Mouse (Mus musculus) layer of hippocampus, adult 9-11 months (tissue): ENCODE results near the gene Hoxa10.

Source experiments
- DNase-seq: peaks from one replicate; pipeline ENCODE4 v3.0.0; 2022

Hoxa10 gene

DNA sequence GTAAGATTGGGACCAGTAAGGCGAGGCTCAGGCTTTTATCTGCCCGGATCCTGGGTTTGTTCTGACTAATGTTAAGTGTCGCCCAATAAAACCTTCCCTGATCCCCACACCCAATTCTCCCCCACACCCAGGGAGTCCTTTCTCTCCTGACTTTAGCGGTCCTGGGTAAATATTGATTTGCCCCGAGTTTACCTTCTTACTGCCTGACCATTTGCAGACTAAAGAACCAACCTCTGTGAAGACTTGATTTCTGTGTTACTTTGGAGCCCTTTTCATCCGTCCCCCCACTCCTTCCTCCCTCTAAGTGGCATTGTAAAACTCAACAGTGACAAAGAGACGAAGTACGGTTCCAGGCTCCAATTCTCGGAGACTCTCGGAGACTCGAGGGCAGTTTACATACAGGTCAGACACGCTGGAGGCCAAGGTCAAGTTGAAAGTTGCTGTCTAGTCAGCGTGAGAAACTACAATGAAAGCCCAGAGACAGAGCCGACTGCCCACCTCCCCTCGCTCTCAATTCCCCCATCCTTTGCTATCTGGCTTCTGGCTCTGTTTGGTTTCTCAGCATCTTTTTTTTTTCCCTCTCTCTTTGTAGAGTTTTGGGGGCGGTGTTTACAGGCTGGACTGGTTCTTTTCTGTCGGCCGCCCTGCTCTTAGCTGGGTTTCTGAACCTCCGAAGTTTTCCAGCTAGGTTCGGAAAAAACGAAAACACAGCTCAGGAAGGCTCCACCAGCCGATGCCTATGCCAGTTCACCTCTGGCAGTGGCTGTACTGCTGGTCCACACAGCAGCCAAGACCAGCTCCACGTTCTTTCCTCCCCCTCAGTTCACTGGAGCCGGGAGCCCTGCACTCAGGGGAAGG, 22.0 kb upstream of the Hoxa10 start:
- no peak for DNase-seq

DNA sequence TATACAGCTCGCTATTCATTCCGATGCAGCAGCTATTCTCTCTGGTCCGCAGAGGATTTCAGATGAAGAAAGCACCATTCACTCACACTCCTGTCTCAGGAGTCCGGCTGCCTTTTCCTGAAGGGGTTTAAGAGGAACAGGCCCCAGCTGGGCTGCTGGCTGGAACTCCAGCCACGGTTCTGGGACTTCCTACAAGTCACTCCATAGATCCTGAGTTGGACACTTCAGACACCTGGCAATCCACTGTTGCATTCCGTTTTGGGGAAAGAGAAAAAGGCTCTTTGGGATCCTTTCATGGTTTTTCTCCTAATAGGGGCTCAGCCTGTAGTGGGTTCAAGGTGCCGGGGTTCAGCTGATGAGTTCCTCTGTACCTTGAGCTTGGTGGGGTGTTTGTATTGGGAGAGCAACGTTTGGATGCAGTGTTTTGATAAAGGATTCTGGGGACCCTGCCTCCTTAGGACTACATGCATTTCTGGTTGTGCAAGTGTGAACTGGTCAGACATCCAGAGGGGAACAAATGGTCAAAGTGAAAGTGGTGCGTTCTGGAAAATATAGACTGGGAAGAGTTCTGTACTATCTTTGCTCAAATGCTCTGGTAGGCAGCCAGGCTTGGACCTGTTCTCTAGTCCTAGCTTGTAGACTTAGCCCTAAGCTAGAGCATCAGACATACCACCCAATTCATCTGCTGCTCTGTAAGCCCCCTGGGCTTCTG, 21.3 kb upstream of the Hoxa10 start:
- DNase-seq, result no peak

DNA sequence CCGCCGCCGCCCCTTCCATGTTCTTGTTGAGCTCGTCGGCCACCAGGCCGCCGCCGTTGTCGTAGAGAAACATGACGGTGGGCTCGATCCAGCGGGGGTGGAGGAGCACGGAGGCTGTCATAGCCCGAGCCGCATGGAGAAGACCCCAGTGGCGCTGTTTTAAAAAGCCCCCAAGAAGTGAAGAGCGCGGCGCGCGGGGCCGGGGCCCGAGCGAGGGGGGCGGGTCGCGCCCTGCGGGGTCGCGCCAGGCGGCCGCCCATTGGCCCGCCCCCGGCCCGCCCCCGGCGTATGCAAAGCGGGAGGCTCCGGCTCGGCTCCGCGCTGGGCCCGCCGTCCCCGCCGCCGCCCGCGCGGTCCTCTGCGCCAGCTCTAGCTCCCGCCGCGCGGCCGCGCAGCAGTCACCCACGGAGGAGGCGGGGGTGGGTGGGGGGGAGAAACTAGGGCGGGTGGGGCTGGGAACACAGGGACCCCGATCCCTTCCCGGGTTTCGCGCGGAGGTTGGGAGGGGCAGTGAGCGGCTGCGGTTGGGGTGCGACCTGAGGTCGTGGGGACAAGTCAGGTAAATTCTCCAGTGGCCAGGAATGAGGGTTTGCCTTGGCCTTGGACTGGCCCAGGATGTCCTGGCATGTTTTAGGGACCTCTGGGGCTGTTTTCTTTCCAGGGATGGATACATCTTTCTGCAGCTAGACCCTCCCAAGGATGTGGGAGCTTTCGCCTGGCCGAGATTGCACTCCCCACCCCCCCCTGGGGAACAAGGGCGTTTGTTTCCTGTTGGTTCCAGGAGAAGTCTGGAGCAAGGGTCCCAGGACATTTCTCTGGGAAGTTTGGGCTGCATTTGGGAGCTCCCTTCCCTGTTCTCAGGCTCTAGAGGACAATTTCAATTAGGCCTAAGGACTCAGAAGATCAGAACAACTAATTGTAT, 20.3 kb upstream of the Hoxa10 start, which contains the start of gene Hoxa13:
Gene Hoxa13 (minus strand): TSS at position 227 of the 922 bp plus-strand sequence.
- DNase-seq, result no peak

DNA sequence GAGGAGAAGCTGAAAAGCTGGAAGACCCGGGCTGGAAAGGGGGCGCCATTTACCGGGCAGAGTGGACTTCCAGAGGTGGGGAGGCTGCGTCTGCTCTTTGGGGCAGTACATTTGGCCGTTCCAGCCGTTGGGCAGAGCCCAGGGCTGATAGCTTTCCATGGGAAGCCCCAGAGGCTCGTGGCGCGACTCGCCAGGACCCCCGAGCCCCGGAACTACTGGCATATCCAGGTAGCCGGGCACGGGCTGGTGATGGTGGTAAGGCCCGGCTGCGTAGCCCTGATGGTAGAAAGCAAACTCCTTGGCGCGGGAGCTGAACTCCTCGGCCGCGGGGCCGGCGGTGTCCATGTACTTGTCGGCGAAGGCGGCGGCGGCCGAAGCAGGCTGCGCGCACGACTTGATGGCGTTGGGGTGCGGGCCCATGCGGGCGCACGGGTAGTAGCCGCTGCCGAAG, 19.2 kb upstream of the Hoxa10 start:
- DNase-seq, result no peak

DNA sequence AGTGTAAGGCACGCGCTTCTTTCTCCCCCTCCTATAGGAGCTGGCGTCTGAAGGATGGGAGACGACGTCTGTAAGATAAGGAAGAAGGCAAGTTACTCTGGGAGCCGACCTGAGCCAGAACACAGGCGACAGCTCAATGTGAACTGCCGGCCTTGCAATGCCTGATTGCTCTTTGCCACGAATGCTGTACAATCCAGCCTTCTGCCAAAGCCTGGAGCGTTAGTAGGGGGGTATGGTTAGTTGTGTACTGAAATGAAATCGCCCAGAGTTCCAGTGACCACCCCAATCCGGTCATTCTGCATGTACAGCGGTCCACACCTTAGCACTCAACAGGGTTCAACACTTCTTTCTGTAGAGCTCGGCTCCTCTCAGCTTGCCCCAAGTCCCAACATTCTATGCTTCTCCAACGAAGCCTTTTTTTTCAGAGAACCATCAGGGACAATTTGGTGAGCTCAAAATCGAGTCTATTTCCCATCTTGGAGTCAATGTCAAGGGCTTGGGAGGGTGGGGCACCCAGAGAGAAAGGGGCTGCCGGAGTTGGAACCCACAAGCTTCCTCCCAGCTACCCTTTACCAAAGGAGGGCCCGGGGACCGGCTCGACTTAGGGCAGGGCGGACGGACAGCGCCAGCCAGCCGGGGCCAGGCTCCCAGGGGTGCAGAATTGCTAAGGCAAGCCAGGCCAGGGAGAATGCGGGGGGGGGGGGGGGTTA, 18.6 kb upstream of the Hoxa10 start:
- DNase-seq, result no peak

DNA sequence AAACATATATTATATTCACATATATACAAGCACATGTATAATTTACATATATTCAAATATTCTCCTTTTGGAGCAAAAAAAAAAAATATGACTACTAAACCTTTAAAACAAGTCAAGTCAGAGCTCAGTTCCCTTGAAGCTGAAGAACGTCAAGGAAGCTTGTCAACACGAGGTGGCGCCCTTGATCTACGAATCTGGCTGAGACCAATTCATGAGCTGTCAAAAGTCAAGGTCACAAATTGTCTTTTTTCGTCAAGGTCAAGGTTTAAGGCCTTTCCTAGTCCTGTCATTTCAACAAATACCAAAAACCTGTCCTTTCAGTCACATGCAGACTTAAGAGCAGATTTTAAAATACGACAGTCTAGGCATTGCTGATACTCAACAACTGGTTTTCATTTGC, 16.3 kb upstream of the Hoxa10 start:
- peak; percentile 50 for DNase-seq

DNA sequence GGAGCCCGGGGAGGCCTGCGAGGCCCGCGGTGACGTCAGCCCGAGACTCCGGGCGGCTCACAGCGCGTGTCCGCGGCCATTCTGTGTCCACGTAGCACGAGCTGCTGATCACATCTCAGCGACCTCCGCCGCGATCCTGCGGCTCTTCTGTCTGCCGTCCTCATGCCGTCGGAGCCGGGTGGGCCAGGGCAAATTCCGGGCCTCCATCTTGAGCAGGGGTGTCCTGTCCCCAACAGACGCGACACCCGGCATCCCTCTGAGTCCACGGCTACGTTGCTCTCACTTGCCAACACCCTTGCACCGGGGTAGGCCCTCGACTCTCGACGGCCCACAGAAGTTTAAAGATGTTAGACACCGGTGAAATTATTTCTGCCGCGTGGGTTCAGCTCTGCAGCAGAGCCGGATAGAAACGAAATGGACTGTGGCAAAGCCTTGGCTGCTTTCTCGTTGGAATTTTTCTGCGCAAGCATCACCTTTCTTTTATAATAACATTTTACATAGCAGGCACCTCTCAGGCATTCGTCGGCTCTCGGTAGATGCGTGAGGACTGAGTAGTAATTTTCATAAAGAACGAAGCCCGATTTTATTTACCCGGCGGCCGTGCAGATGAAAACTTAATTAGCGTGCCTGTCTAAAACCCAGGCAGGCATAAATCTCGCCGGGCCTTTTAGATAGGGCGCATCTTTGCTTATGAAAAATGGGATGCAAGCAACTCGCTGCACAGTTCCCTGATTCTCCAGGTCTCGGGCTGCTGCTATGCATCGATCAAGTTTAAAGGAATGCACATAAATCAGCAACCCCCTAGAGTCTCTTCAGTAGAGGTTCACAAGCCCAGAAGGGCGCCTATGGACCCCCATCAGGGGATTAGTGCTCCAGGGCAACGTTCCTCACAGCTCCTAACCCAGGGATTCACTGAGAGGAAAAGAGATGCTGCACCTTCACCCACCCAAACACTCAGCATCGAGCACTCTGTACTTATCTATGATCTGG, 13.2 kb upstream of the Hoxa10 start:
- DNase-seq, result no peak

DNA sequence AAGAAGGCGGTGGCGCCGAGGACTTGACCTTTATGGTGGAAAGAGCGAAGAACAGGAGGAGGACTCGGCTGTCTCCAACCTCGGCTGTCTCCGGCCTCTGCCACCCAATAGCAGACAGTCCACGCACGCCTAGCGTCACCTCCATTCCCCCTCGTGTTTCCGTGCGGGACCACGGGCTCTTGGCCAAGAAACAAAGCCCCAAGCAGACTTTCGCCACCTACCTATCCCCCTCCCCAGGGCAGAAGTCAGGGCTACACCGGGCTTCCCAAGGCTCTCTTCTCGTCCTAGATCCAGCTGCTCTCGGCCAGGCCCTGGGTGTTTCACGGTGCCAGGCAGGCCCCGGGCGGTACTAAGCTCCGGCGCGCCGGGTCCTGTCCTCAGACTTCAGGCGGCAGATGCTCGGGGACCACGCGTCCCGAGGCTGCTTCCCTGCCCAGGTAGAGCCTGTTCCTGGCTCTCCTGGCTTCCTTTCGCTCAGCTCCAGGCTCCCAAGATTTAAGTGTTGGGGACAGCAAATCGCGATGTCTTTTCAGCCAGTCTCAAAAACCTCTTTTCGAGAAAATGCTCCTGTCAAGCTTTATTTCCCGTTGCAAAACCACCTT, 12.2 kb upstream of the Hoxa10 start:
- DNase-seq, result no peak

DNA sequence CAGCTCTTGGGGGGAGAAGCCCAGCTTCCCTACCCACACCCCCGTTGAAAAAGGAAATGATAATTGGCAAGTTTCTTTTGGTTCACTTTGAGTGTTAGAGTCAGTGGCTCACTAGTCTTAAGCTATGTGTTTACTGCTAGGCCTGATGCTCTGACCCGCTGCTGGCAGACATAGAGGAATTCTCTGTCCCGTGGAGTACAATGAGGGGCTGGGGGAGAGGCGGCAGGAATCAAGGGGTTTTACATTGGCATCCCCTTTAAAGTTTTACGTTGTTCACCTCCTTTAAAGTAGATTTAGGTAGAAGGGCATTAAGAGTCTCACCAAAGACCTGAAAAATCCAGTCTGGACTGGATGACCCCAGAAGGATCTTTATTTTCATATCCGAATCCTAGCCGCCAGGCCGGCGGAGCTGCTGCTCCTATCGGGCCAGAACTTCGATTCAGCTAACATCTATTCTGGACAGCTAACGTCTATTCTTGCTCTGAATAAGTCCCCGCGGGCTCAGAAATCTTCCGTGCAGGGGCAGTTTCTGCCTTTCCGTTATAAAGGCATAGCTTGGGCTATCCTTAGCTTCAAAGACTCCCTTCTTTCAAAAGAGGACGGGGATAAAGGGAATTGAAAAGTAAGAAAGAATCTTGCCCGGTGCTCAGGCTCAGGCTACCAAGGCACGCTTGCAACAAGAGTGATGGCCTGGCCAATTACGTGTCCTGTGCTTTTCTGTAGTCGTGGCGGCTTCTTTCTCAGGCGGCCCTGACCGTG, 11.5 kb upstream of the Hoxa10 start:
- DNase-seq, result no peak

DNA sequence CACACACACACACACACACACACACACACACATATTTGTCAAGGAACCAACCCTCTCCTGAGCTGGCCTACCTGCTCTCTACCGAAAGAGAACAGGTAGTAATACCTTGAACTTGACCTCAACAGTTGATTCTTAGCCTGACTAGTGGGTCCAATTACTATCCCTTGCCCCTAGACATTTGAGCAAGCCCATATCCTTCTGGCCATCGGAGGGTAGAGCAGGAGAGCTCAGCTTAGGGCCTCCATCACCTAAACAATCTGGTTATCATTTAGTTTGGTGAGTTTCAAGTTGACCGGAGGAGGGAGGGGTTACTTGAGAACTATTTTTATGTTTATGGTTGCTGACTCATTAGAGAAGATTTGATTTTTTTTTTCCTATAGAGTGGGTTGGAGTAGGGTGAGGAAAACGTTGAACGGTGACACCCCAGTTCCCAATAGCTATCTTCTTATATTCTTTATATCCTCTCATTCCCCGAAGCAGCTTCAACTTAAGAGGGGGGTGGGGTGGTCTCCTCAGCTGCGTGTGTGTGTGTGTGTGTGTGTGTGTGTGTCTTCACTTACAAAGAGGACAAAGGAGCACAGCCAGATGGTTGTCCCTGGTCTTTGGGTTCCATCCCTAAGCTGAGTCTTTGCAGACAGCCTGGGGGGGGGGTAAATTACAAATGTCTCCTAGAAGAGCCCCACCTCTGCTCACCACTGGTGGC, 10.7 kb upstream of the Hoxa10 start:
- DNase-seq, result no peak

DNA sequence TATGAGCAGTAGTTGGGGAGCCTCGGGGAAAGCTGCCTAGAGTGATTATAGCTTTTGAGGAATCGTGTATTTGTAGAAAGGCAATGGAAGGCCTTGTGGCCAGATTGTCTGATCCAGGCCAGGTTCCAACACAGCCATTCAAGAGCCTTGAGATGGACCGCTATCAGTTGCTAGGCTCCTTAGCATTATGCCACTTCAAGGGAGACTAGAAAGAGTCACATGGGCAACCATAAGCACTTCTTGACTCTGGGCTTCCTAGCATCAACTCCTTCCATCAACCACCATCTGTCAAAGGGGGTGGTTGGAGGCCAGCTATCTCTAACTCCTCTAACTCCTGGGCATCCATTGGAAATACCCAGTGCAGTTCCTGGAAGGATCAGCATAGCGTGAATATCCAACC, 9.2 kb upstream of the Hoxa10 start:
- no peak for DNase-seq

DNA sequence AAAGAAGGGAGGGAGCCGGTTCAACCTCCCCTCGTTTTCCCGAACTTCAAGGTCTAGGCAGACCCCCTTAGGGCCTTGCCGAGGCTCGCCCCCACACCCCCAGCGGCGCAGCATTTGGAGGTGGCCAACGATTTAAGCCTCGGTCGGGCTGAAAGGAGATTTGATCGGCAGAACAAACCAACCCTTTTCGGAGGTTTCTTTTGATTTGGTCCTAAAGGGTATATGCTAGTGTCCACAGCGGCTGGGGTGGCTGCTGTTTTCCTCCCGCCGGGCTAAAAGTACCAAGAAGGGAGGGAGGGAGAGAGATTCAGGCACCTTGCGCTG, 8.7 kb upstream of the Hoxa10 start:
- DNase-seq, result no peak

DNA sequence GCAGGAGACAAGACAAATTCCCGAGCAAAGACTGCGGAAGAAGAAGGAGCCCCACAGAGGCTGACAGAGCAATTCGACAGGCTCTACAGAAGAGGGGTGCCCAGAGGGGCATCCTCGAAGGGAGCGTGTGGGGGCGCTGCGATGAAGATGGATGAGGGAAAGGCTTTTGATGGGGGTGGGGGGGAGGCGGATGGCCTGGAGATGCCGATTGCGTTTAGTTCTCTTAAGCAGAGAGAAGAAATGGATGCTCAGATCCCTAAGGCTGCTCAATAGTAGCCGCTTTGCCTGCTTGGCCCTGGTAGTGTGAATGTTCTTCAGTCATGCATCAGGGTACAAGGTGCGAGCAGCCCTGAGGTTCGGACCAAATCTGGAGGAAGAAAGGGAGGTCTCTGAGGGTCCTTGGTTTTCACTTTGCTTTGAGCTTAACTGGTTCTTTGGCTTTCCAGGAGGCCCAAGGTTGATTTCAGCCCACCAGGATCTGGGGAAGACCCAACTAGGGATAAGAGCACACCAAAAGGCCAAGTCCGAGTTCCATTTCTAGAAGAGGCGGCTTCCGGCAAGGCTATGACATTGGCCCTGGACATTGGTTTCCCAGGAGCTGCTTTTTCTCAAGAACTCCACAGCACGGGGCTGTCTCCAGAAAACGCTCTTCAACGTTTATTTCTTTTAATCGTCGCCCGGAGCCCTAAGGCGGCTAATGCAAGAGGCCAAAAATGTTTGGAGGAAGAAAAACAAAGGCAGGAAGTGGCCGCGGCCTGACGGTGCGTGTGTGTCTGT, 8.2 kb upstream of the Hoxa10 start:
- DNase-seq, result no peak

DNA sequence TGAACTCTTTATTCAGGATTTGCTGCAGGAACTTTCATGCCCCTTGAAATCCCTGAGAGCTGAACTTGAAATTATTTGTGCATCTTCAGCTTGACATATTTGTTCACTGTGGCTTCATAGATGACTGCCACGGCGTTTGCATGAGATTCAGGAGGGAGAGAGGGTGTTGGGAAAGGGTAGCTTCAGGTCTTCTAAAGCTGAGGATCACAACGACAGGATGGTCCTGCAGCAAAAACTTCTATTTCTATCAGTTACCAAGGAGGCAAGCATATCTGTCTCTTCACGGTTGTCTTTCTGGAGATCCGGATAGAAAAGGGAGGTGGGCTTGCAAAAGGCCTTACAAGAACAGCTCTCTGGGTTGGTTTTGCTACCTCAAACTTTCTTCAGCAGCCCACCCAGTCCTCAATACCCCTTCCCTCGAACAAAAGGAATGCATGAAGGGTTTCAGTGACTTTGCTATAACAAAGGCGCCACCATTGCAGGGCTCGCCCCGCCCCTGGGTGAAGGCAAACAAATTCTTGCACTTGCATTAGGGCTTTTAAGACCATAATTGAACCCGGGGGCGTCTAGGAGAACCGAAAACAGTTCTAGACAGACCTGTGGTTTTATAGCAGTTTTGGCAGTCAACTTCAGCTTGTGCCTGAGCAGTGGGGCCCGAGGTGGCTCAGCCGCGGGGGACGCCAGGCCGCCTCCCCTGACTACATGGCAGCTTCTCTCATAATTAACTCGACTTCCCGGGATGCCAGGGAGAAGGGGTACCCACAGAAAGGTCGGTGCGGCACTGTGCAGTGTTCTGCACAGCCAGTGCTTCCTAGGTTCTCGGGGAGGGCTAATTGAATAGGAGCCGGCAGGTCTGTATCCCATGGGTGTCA, 7.3 kb upstream of the Hoxa10 start:
- DNase-seq, result no peak

DNA sequence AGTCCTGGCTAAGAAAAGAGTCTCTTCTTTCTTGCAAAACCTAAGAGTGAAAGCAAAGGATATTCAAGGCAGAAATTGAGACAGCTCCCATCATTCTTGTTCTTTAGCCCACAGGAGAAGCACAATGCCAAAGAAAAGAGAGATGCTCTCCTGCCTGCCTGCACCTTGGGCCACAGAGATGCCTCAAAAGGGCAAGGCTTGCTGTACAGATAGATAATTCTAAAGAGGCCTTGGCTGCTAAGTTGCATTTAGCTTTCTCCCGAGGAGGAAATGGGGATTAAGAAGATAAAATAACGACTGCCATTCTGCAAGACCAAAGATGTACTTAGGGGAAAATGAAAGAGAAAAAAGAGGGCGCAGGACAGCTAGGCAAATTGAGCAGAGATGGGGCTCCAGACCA, 6.3 kb upstream of the Hoxa10 start:
- no peak for DNase-seq

DNA sequence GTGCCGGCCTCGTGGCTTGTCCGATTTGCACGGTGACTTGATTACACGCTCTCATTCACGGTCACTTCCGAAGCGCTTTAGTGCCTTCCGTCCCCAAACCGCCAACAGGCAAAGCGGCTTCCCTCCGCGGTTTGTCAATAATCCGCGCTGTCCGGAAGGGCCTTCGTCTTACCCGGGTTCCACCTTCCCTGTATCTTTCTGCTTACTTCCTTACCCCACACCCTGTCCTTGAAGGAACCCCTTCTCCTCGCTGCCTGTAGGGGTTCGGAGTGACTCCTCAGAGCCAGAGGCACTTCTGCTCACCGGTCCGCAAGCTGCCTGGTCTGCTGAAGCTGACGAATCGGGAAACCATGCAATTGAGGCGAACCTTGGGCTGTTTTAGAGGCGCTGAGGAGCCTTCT, 5.7 kb upstream of the Hoxa10 start:
- no peak for DNase-seq

DNA sequence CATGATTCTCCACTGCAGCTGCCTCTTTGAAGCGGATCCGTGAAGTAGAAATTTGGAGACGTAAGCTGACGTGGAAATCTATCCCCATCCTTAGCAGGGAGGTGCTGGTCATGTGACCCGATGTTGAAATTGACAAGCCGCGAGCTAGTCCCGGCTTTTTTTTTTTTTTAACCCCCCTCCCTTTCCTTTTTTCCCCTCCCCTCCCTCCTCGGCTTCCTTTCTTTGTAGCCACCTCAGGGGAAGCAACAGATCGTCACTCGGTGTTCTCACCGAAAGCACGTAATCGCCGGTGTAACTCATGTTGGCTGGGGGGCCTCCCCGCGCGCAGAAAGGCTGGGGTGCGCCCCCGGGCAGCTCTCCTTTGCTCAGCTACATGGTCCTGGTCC, 5.1 kb upstream of the Hoxa10 start, which contains the start of gene Hoxa11:
Gene Hoxa11 (minus strand): TSS at position 54 of the 386 bp plus-strand sequence.
- no peak for DNase-seq
